Mouse (Mus musculus): Measurements from ENCODE around the gene Srpk2.
"Not testable (repeated sequence)": the region's sequence is repeated elsewhere in the genome, so short reads cannot be mapped to it uniquely, and the experiment has no call there.

Gene Srpk2

GRCm38 (mm10) chr5:23615586-23616269 lies 68.7 kb downstream of the Srpk2 start:
- peak; percentile 44 for DNase-seq (ENCODE audit: extremely low read depth, low read depth)

GRCm38 (mm10) chr5:23612856-23613255 lies 71.6 kb downstream of the Srpk2 start:
- DNase-seq (ENCODE audit: extremely low read depth, low read depth) = no peak

GRCm38 (mm10) chr5:23604036-23604705 lies 80.2 kb downstream of the Srpk2 start:
- DNase-seq (ENCODE audit: extremely low read depth, low read depth) = peak; percentile 23

GRCm38 (mm10) chr5:23599750-23600537 lies 84.5 kb downstream of the Srpk2 start:
- DNase-seq (ENCODE audit: extremely low read depth, low read depth) = no peak

- no peak for DNase-seq (ENCODE audit: extremely low read depth, low read depth)
Observed at GRCm38 (mm10) chr5:23599171-23599570, 85.2 kb downstream of the Srpk2 start.

GRCm38 (mm10) chr5:23598491-23598890 lies 85.9 kb downstream of the Srpk2 start:
- DNase-seq (ENCODE audit: extremely low read depth, low read depth) = no peak

- peak; percentile 91 for DNase-seq (ENCODE audit: extremely low read depth, low read depth)
Observed at GRCm38 (mm10) chr5:23597999-23598398, 86.4 kb downstream of the Srpk2 start.

- DNase-seq (ENCODE audit: extremely low read depth, low read depth) = no peak
Observed at GRCm38 (mm10) chr5:23597260-23597864, 87.1 kb downstream of the Srpk2 start.

GRCm38 (mm10) chr5:23596326-23596965 lies 88.0 kb downstream of the Srpk2 start:
- no peak for DNase-seq (ENCODE audit: extremely low read depth, low read depth)

- DNase-seq (ENCODE audit: extremely low read depth, low read depth) = not testable (repeated sequence)
Observed at GRCm38 (mm10) chr5:23590298-23590697, 94.1 kb downstream of the Srpk2 start.

- DNase-seq (ENCODE audit: extremely low read depth, low read depth) = no peak
Observed at GRCm38 (mm10) chr5:23587614-23588013, 96.8 kb downstream of the Srpk2 start.

- no peak for DNase-seq (ENCODE audit: extremely low read depth, low read depth)
Observed at GRCm38 (mm10) chr5:23586531-23587453, 97.6 kb downstream of the Srpk2 start.

- no peak for DNase-seq (ENCODE audit: extremely low read depth, low read depth)
Observed at GRCm38 (mm10) chr5:23581484-23582060, 102.8 kb downstream of the Srpk2 start.

GRCm38 (mm10) chr5:23579120-23579880 lies 105.1 kb downstream of the Srpk2 start:
- peak; percentile 71 for DNase-seq (ENCODE audit: extremely low read depth, low read depth)

GRCm38 (mm10) chr5:23578322-23578957 lies 106.0 kb downstream of the Srpk2 start:
- no peak for DNase-seq (ENCODE audit: extremely low read depth, low read depth)

- DNase-seq (ENCODE audit: extremely low read depth, low read depth) = no peak
Observed at GRCm38 (mm10) chr5:23577847-23578246, 106.6 kb downstream of the Srpk2 start.

GRCm38 (mm10) chr5:23576336-23577094 lies 107.9 kb downstream of the Srpk2 start:
- peak; percentile 34 for DNase-seq (ENCODE audit: extremely low read depth, low read depth)

GRCm38 (mm10) chr5:23573942-23574341 lies 110.5 kb downstream of the Srpk2 start:
- no peak for DNase-seq (ENCODE audit: extremely low read depth, low read depth)
